ENCODE assay signal across 17 mouse cellular contexts in genomic region chr14:120741492-120742054, GRCm38 (mm10).
"Had no signal": no experiment of that assay in that cellular context is flagged by ENCODE, and none has a peak within 500 bp of the region (broad histone marks: within the 10 kb centered on the region; RNA-seq: fewer than 3 reads in every experiment).

No protein-coding gene starts in this region.

- H3K4me2 ChIP-seq: kidney, embryonic 15.5 days; limb, embryonic 13.5 days; liver, embryonic 12.5 days; liver, embryonic 15.5 days; lung, embryonic 15.5 days; midbrain, embryonic 12.5 days; midbrain, embryonic 15.5 days had no signal

- DNase-seq: kidney, adult 8-10 months; kidney, postnatal 10 days; kidney, postnatal 36 days; liver; lung, adult 18-20 months; lung, postnatal 14 days; thymus, adult 18-20 months; thymus, postnatal 36 days had no signal

- H3K27ac ChIP-seq: kidney, embryonic 15.5 days; limb, embryonic 10.5 days; limb, embryonic 13.5 days; liver, embryonic 12.5 days; liver, embryonic 15.5 days; lung, embryonic 15.5 days; midbrain, embryonic 12.5 days; midbrain, embryonic 15.5 days had no signal

- H3K27me3 ChIP-seq: kidney, embryonic 15.5 days; limb, embryonic 13.5 days; liver, embryonic 12.5 days; liver, embryonic 15.5 days; lung, embryonic 15.5 days; midbrain, embryonic 12.5 days; midbrain, embryonic 15.5 days had no signal

- H3K36me3 ChIP-seq: kidney, embryonic 15.5 days; limb, embryonic 10.5 days; limb, embryonic 13.5 days; liver, embryonic 12.5 days; liver, embryonic 15.5 days; lung, embryonic 15.5 days; midbrain, embryonic 12.5 days; midbrain, embryonic 15.5 days had no signal

- H3K9me3 ChIP-seq: kidney, embryonic 15.5 days; limb, embryonic 10.5 days; liver, embryonic 12.5 days; liver, embryonic 15.5 days; lung, embryonic 15.5 days; midbrain, embryonic 12.5 days; midbrain, embryonic 15.5 days had no signal

- ATAC-seq: liver, embryonic 12.5 days; midbrain, embryonic 15.5 days had no signal

- H3K9ac ChIP-seq: kidney, embryonic 15.5 days; limb, embryonic 13.5 days; liver, embryonic 12.5 days; liver, embryonic 15.5 days; lung, embryonic 15.5 days; midbrain, embryonic 12.5 days; midbrain, embryonic 15.5 days had no signal

- H3K4me1 ChIP-seq: kidney, embryonic 15.5 days; limb, embryonic 10.5 days; limb, embryonic 13.5 days; liver, embryonic 12.5 days; liver, embryonic 15.5 days; lung, embryonic 15.5 days; midbrain, embryonic 12.5 days; midbrain, embryonic 15.5 days had no signal

- H3K4me3 ChIP-seq: kidney, embryonic 15.5 days; limb, embryonic 10.5 days; limb, embryonic 13.5 days; liver, embryonic 12.5 days; liver, embryonic 15.5 days; lung, embryonic 15.5 days; midbrain, embryonic 12.5 days; midbrain, embryonic 15.5 days; myocyte had no signal
